Comparison of ENCODE assay signal across 8 mouse cellular contexts in genomic region chr11:68871748-68872147, GRCm38 (mm10). TPM values are rescaled to one million over a fixed set of nuclear protein-coding genes. Genes with fewer than 3 reads are reported as not detected.
DNase-seq lines count a peak whose midpoint lies in the region; ATAC-seq lines count a peak whose summit lies in the region.

Gene Ndel1 (minus strand): TSS chr11:68871858.

- 41% methylated on average over 6 of the region's 6 CpGs for WGBS in heart, embryonic 15.5 days

- no peak within 1 kb of the TSS for H3K4me3 ChIP-seq in heart, embryonic 15.5 days

- H3K27ac ChIP-seq in heart, embryonic 15.5 days, result peak within 1 kb of the TSS; percentile 46; the same call in 1 of the 2 replicates

- DNase-seq in thymus, postnatal 0 days (ENCODE audit: low spot score), result peak; percentile 25
- no peak for DNase-seq in thymus, postnatal 36 days
- DNase-seq in kidney, postnatal 14 days, result peak; percentile 69
- DNase-seq in lung, adult 18-20 months, result peak; percentile 90 to 93
- no peak for DNase-seq in cerebellum, adult 11-12 months

- no peaks in the 10 kb centered on the region for H3K36me3 ChIP-seq in heart, embryonic 15.5 days

- no peaks in the 10 kb centered on the region for H3K27me3 ChIP-seq in heart, embryonic 15.5 days

- no peaks in the 10 kb centered on the region for H3K9me3 ChIP-seq in heart, embryonic 15.5 days (replicated peaks)

- no peak within 1 kb of the TSS for H3K4me2 ChIP-seq in heart, embryonic 15.5 days

- H3K9ac ChIP-seq in heart, embryonic 15.5 days, result no peak within 1 kb of the TSS

- H3K4me1 ChIP-seq in heart, embryonic 15.5 days (replicated peaks), result peaks cover 7% of the 10 kb centered on the region

- no peak for ATAC-seq in erythroblast, adult 5-6 weeks (replicated peaks; ENCODE audit: low FRiP score, poor library complexity, severe bottlenecking)
- no peak for ATAC-seq in heart, embryonic 15.5 days (replicated peaks; ENCODE audit: insufficient number of reproducible peaks, insufficient read depth, low FRiP score, low read depth)
- ATAC-seq in neutrophil, adult 5-6 weeks (ENCODE audit: extremely low read depth, insufficient number of reproducible peaks, low FRiP score, poor library complexity, severe bottlenecking), result peak; percentile 95

RNA-seq across cellular contexts. Expression of gene Ndel1, which starts in this region (rescaled TPM):
- polyA plus RNA-seq in thymus, postnatal 0 days (2015; fragmentation: Nextera tagmentation; extraction: Ambion mirVana), result 57.1 and 60.3 TPM in 2 replicates
- 26.3 and 30.7 TPM in 2 replicates for total RNA-seq in erythroblast, adult 5-6 weeks (2015; ENCODE audit: low replicate concordance)
- 54.4 and 55.6 TPM in 2 replicates for total RNA-seq in erythroblast, adult 5-6 weeks (2017; ENCODE audit: low replicate concordance)
- 65.5 and 69.3 TPM in 2 replicates for polyA plus RNA-seq in heart, embryonic 15.5 days (2015; fragmentation: Nextera tagmentation; extraction: Ambion mirVana)
- total RNA-seq in neutrophil, adult 5-6 weeks (2017), result 179 and 227 TPM in 2 replicates

Comparison
In these comparisons a context has a peak if more than half of its experiments do, and no peak if none do; other contexts are left out.
1. DNase-seq: peak in thymus, postnatal 0 days (single experiment), kidney, postnatal 14 days (single experiment) and lung, adult 18-20 months (2 of 2); none in thymus, postnatal 36 days (0 of 2) and cerebellum, adult 11-12 months (single experiment).